Mouse (Mus musculus) limb, embryonic 10.5 days (tissue): ENCODE measurements around the gene Itm2b. TPM values are rescaled to one million over a fixed set of nuclear protein-coding genes. Genes with fewer than 3 reads are reported as not detected.

ENCODE experiments used
- DNase-seq: peaks from one replicate; pipeline ENCODE4 v3.0.0-alpha.2; 2017; ENCODE audit warnings: low spot score
- H3K27ac ChIP-seq: fragments of 300-500 bp; sonication (generic); 2 replicates; pipeline ENCODE4 v1.5.1; 2016; ENCODE audit warnings: mild to moderate bottlenecking
- H3K27me3 ChIP-seq: fragments of 300-500 bp; sonication (generic); 2 replicates; pipeline ENCODE4 v1.6.1; 2016; ENCODE audit warnings: low read depth, mild to moderate bottlenecking; ENCODE audit not compliant: poor library complexity, severe bottlenecking
- H3K36me3 ChIP-seq: fragments of 300-500 bp; sonication (generic); 2 replicates; pipeline ENCODE4 v1.6.1; 2016; ENCODE audit warnings: mild to moderate bottlenecking, moderate library complexity
- H3K4me1 ChIP-seq: fragments of 300-500 bp; sonication (generic); 2 replicates; pipeline ENCODE4 v1.6.1; 2016
- H3K4me3 ChIP-seq: fragments of 300-500 bp; sonication (generic); 2 replicates; pipeline ENCODE4 v1.5.1; 2016; ENCODE audit warnings: mild to moderate bottlenecking, moderate library complexity
- H3K9me3 ChIP-seq: fragments of 300-500 bp; sonication (generic); replicated peaks from 2 replicates; pipeline ENCODE4 v1.6.1; 2016; ENCODE audit warnings: mild to moderate bottlenecking
- WGBS: fragments of 180-500 bp; shearing (Covaris S2); methylation state at CpG from one replicate; pipeline ENCODE4 v1.1.7; 2016; 5-methylcytosine and 5-hydroxymethylcytosine counted together
- polyA plus RNA-seq: library from polyadenylated mRNA; unstranded; fragments of >200 nt; fragmentation: Nextera tagmentation; extraction: Ambion mirVana; gene quantifications from 2 replicates; pipeline ENCODE4 v1.2.1, GENCODE M21; 2016

Gene Itm2b
- polyA plus RNA-seq, 1 experiment from 2014 or later, result 269 TPM

- peaks cover 45% of the 10 kb centered on the region for H3K36me3 ChIP-seq
- H3K27me3 ChIP-seq, result no peaks in the 10 kb centered on the region
- H3K4me3 ChIP-seq, result no peak overlapping the region
- WGBS, result 93% methylated on average over 4 of the region's 4 CpGs
- no peak overlapping the region for H3K27ac ChIP-seq
- no peak for DNase-seq
- peaks cover 10% of the 10 kb centered on the region for H3K4me1 ChIP-seq
- no peaks in the 10 kb centered on the region for H3K9me3 ChIP-seq
These were observed 13.5 kb downstream of the Itm2b start for GRCm38 (mm10) chr14:73371577-73371976.

DNA sequence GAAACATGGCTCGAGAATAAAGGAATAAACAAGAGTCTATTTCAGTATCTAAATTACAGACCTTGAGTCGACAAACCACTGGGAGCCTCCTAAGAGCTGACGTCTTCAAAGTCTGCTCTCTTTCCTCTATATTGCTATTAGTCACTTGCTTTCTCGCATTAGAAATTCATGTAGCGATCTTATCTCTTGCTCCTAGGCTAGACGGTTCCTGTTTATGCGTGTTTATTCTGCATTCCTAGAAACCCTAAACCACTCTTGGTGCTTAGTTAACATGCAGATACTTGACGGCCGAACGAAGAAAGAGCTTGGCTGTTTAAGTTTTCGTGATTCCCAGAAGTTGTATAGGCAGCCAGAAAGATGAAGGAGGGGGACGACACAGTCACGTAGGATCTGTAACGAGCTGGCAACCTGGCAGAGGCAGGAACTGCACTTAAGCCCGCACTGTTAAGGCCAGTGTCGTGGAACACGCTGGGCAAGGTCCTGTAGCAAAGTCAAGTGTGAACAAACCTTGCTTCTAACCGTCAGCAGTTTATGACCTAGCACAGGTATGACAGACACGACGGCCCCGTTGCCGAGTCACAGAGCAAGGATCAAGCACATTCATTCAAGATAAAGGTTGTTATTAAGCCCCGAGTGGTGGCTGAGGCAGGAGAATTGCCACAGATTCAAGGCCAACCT, 14.3 kb downstream of the Itm2b start:
- 89% methylated on average over 23 of the region's 23 CpGs for WGBS
- DNase-seq, result no peak
- Histone ChIP-seq H3K4me1 (peaks cover 10% of the 10 kb centered on the region), H3K36me3 (peaks cover 51% of the 10 kb centered on the region), H3K9me3 (no peaks in the 10 kb centered on the region), H3K27ac (no peak overlapping the region), H3K4me3 (no peak overlapping the region), H3K27me3 (no peaks in the 10 kb centered on the region)

DNA sequence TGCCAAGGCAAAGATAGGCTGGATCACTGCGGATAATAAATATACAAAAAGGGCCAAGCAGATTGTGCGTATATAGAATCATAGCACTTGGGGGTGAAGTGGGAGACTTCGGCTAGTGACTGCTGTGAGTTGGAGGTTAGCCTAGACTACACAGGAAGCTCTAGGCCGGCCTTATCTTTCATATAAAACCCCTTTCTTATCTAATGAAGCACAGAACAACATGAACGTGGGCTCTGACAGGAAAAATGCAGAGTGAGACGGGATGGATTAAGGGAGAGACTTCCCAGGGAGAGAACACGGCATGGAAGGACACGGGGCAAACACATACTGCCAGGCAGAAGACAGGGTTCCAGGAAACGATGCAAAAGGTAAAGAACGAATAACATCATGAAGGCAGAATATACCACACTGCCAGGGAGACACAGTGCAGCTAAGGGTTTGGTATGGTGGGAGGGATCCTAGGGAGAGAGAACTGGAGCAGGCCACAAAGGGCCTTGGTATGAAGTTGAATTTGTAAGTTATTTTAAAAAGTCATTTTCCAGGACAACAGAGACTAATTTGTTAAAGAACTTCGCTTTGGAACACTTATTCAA, 14.9 kb downstream of the Itm2b start:
- no peak for DNase-seq
- Histone ChIP-seq H3K4me1 (peaks cover 10% of the 10 kb centered on the region), H3K9me3 (no peaks in the 10 kb centered on the region), H3K27me3 (no peaks in the 10 kb centered on the region), H3K27ac (no peak overlapping the region), H3K36me3 (peaks cover 58% of the 10 kb centered on the region), H3K4me3 (no peak overlapping the region)
- WGBS, result 91% methylated on average over 11 of the region's 11 CpGs

- Histone ChIP-seq H3K27me3 (no peaks in the 10 kb centered on the region), H3K36me3 (peaks cover 63% of the 10 kb centered on the region), H3K4me1 (peaks cover 6% of the 10 kb centered on the region), H3K9me3 (no peaks in the 10 kb centered on the region), H3K27ac (no peak overlapping the region), H3K4me3 (no peak overlapping the region)
- 80% methylated on average over 4 of the region's 4 CpGs for WGBS
- no peak for DNase-seq
These were observed 15.5 kb downstream of the Itm2b start for GRCm38 (mm10) chr14:73369634-73370033.

GRCm38 (mm10) chr14:73368966-73369365, 16.1 kb downstream of the Itm2b start:
- WGBS, result 93% methylated on average over 13 of the region's 13 CpGs

GRCm38 (mm10) chr14:73368221-73368620, 16.9 kb downstream of the Itm2b start:
- Histone ChIP-seq H3K27ac (no peak overlapping the region), H3K9me3 (no peaks in the 10 kb centered on the region), H3K36me3 (peaks cover 78% of the 10 kb centered on the region), H3K27me3 (no peaks in the 10 kb centered on the region), H3K4me1 (no peaks in the 10 kb centered on the region), H3K4me3 (no peak overlapping the region)
- 92% methylated on average over 13 of the region's 13 CpGs for WGBS
- DNase-seq, result no peak

More at GRCm38 (mm10) chr14:73368966-73369365, 16.1 kb downstream of the Itm2b start:
- H3K27ac ChIP-seq, result no peak overlapping the region
- H3K9me3 ChIP-seq, result no peaks in the 10 kb centered on the region
- peaks cover 70% of the 10 kb centered on the region for H3K36me3 ChIP-seq
- DNase-seq, result no peak
- no peak overlapping the region for H3K4me3 ChIP-seq
- H3K4me1 ChIP-seq, result no peaks in the 10 kb centered on the region
- no peaks in the 10 kb centered on the region for H3K27me3 ChIP-seq

GRCm38 (mm10) chr14:73366278-73366677, 18.8 kb downstream of the Itm2b start:
- Histone ChIP-seq H3K36me3 (peaks cover 90% of the 10 kb centered on the region), H3K9me3 (no peaks in the 10 kb centered on the region), H3K4me3 (no peak overlapping the region), H3K27ac (no peak overlapping the region), H3K27me3 (no peaks in the 10 kb centered on the region), H3K4me1 (no peaks in the 10 kb centered on the region)
- WGBS, result 92% methylated on average over 11 of the region's 11 CpGs
- DNase-seq, result no peak

GRCm38 (mm10) chr14:73363782-73364181, 21.3 kb downstream of the Itm2b start:
- peaks cover 96% of the 10 kb centered on the region for H3K36me3 ChIP-seq

GRCm38 (mm10) chr14:73354700-73355099, 30.4 kb downstream of the Itm2b start:
- WGBS, result 94% methylated on average over 8 of the region's 8 CpGs
- Histone ChIP-seq H3K27ac (no peak overlapping the region), H3K9me3 (no peaks in the 10 kb centered on the region), H3K4me1 (no peaks in the 10 kb centered on the region), H3K27me3 (no peaks in the 10 kb centered on the region), H3K36me3 (peaks cover 27% of the 10 kb centered on the region), H3K4me3 (no peak overlapping the region)
- no peak for DNase-seq

More at GRCm38 (mm10) chr14:73363782-73364181, 21.3 kb downstream of the Itm2b start:
- DNase-seq, result no peak
- Histone ChIP-seq H3K9me3 (no peaks in the 10 kb centered on the region), H3K27me3 (no peaks in the 10 kb centered on the region), H3K27ac (no peak overlapping the region), H3K4me3 (no peak overlapping the region), H3K4me1 (no peaks in the 10 kb centered on the region)
- WGBS, result 98% methylated on average over 11 of the region's 11 CpGs

GRCm38 (mm10) chr14:73351118-73351517, 34.0 kb downstream of the Itm2b start:
- no peaks in the 10 kb centered on the region for H3K27me3 ChIP-seq
- H3K9me3 ChIP-seq, result no peaks in the 10 kb centered on the region
- H3K4me1 ChIP-seq, result peaks cover 4% of the 10 kb centered on the region; the same call in 1 of the 2 replicates
- no peak overlapping the region for H3K27ac ChIP-seq
- H3K4me3 ChIP-seq, result no peak overlapping the region
- WGBS, result 93% methylated on average over 5 of the region's 5 CpGs
- H3K36me3 ChIP-seq, result peaks cover 3% of the 10 kb centered on the region; the same call in 1 of the 2 replicates
- no peak for DNase-seq

DNA sequence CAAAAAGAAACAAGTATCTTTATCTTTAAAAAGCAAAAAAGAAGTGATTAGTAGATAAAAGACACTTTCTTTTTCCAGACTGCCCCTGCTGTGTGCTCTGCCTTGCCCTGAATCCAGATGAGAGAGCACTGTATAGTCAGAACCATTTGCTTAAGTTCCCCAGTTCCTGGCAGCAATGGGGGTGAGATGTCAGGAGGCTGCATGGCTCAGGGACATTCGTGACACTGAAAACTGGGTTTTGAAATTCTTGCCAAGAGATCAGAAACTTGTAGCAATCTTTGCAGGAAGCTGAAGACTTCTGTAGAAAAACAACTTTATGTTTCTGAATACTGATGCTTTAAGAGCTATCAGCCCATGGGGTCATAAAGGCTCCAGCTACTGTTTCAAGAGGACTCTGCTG, 35.1 kb downstream of the Itm2b start:
- H3K27me3 ChIP-seq, result no peaks in the 10 kb centered on the region
- no peak overlapping the region for H3K27ac ChIP-seq
- H3K36me3 ChIP-seq, result no peaks in the 10 kb centered on the region
- H3K9me3 ChIP-seq, result no peaks in the 10 kb centered on the region
- no peak overlapping the region for H3K4me3 ChIP-seq
- no peak for DNase-seq
- H3K4me1 ChIP-seq, result peaks cover 4% of the 10 kb centered on the region; the same call in 1 of the 2 replicates
- WGBS, result 53% methylated on average over 1 of the region's 1 CpGs

- DNase-seq, result no peak
- Histone ChIP-seq H3K27me3 (no peaks in the 10 kb centered on the region), H3K36me3 (no peaks in the 10 kb centered on the region), H3K4me3 (no peak overlapping the region), H3K4me1 (peaks cover 4% of the 10 kb centered on the region; the same call in 1 of the 2 replicates), H3K27ac (no peak overlapping the region), H3K9me3 (no peaks in the 10 kb centered on the region)
- 72% methylated on average over 7 of the region's 7 CpGs for WGBS
These were observed 35.9 kb downstream of the Itm2b start for GRCm38 (mm10) chr14:73349061-73349670.

- DNase-seq, result no peak
- H3K27me3 ChIP-seq, result no peaks in the 10 kb centered on the region
These were observed 37.8 kb downstream of the Itm2b start for GRCm38 (mm10) chr14:73347302-73347701.

More at GRCm38 (mm10) chr14:73347302-73347701, 37.8 kb downstream of the Itm2b start:
- no peaks in the 10 kb centered on the region for H3K36me3 ChIP-seq
- 80% methylated on average over 9 of the region's 9 CpGs for WGBS
- H3K9me3 ChIP-seq, result no peaks in the 10 kb centered on the region
- no peak overlapping the region for H3K27ac ChIP-seq
- H3K4me3 ChIP-seq, result no peak overlapping the region
- H3K4me1 ChIP-seq, result peaks cover 4% of the 10 kb centered on the region; the same call in 1 of the 2 replicates
